Mouse (Mus musculus): ENCODE data around the gene Cnbd2. TPM values are rescaled to one million over a fixed set of nuclear protein-coding genes. Genes with fewer than 3 reads are reported as not detected.
"Not testable (repeated sequence)": the region's sequence is repeated elsewhere in the genome, so short reads cannot be mapped to it uniquely, and the experiment has no call there.

Gene Cnbd2
- polyA plus RNA-seq, 1 experiment from 2014 or later, result 4.4 TPM

GRCm38 (mm10) chr2:156396096-156396495 lies 84.0 kb downstream of the Cnbd2 start:
- no peak for ATAC-seq (ENCODE audit: low FRiP score, low read depth)
- 68% methylated on average over 2 of the region's 2 CpGs for WGBS
- H3K9ac ChIP-seq, result no peak overlapping the region
- H3K4me1 ChIP-seq, result peaks cover 10% of the 10 kb centered on the region
- no peaks in the 10 kb centered on the region for H3K36me3 ChIP-seq
- no peaks in the 10 kb centered on the region for H3K9me3 ChIP-seq
- H3K4me2 ChIP-seq (replicated peaks), result no peak overlapping the region
- H3K27me3 ChIP-seq, result no peaks in the 10 kb centered on the region
- H3K4me3 ChIP-seq, result no peak overlapping the region
- H3K27ac ChIP-seq, result no peak overlapping the region

DNA sequence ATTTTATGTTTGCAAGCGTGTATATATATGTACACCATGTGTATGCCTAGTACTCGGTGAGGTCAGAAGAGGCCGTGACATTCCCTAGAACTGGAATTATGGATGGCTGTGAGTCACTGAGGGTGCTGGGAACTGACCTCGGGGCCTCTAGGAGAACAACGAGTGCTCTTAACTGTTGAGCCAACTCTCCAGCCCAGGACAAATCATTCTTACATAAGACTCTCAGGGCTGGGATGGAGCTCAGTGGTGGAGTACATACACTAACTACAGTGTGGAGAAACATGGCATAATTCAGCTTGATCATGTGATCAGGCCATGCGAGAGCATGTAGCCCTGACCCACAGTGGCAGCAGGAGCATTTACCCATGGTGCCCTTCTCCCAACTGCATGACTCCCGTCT lies 85.9 kb downstream of the Cnbd2 start:
- no peak overlapping the region for H3K4me2 ChIP-seq (replicated peaks)
- H3K4me3 ChIP-seq, result no peak overlapping the region
- WGBS, result 92% methylated on average over 7 of the region's 7 CpGs
- peaks cover 14% of the 10 kb centered on the region for H3K4me1 ChIP-seq
- H3K27ac ChIP-seq, result no peak overlapping the region
- no peak overlapping the region for H3K9ac ChIP-seq
- no peaks in the 10 kb centered on the region for H3K36me3 ChIP-seq
- no peaks in the 10 kb centered on the region for H3K9me3 ChIP-seq
- no peaks in the 10 kb centered on the region for H3K27me3 ChIP-seq
- ATAC-seq (ENCODE audit: low FRiP score, low read depth), result no peak

DNA sequence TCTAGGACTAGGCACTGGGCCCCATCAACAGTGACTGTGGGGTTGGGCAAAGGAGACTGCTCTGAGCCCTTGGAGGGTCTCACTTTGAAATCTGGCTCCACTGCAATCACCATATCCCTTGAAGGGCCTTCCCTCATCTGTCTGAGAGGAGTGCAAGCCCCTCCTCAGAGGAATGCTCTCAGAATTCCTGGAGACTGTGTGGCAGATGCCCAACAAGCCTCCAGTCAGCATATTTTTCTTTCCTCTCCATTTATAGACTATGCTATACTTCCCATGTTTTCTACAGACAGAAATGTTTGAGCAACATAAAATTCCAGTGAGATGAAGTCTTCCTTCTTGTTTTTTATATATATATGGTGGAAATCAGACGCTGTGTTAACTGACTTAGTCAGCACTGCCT lies 87.4 kb downstream of the Cnbd2 start:
- no peak for ATAC-seq (ENCODE audit: low FRiP score, low read depth)
- H3K9me3 ChIP-seq, result no peaks in the 10 kb centered on the region
- no peak overlapping the region for H3K4me2 ChIP-seq (replicated peaks)
- H3K27ac ChIP-seq, result no peak overlapping the region
- H3K4me1 ChIP-seq, result peaks cover 8% of the 10 kb centered on the region
- no peak overlapping the region for H3K9ac ChIP-seq
- WGBS, result 92% methylated on average over 1 of the region's 1 CpGs
- H3K4me3 ChIP-seq, result no peak overlapping the region
- no peaks in the 10 kb centered on the region for H3K27me3 ChIP-seq
- H3K36me3 ChIP-seq, result no peaks in the 10 kb centered on the region

GRCm38 (mm10) chr2:156401331-156401730 lies 89.2 kb downstream of the Cnbd2 start:
- Histone ChIP-seq H3K27ac (no peak overlapping the region), H3K4me2 (replicated peaks) (peak overlapping the region; percentile 42)
- 9% methylated on average over 9 of the region's 9 CpGs for WGBS

DNA sequence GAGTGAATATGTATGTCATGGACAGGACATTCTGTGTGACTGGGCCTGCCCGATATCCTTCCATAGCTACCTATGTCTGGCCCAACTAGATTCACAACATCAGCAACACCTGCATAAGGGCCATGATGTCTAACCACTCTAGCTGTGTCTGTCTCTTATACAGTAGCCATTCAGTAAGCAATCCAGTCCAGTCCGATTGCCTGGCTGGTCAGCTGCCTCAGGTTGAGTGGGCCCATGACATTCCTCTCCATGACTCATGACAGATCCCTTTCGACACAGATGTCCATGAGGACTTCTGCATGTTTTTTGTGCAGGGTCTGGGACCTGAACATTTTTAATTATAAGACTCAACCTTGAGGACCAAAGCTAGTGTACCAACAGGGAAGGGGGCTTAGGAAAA lies 89.9 kb downstream of the Cnbd2 start:
- no peak overlapping the region for H3K9ac ChIP-seq
- H3K4me3 ChIP-seq, result no peak overlapping the region
- H3K4me2 ChIP-seq (replicated peaks), result no peak overlapping the region
- H3K27ac ChIP-seq, result no peak overlapping the region
- WGBS, result 92% methylated on average over 3 of the region's 3 CpGs
- no peaks in the 10 kb centered on the region for H3K9me3 ChIP-seq
- no peaks in the 10 kb centered on the region for H3K36me3 ChIP-seq
- H3K27me3 ChIP-seq, result no peaks in the 10 kb centered on the region
- peaks cover 16% of the 10 kb centered on the region for H3K4me1 ChIP-seq
- no peak for ATAC-seq (ENCODE audit: low FRiP score, low read depth)

More at GRCm38 (mm10) chr2:156401331-156401730, 89.2 kb downstream of the Cnbd2 start:
- peak; percentile 54; the same call in 1 of the 2 replicates for ATAC-seq (ENCODE audit: low FRiP score, low read depth)
- Histone ChIP-seq H3K9ac (no peak overlapping the region), H3K4me3 (no peak overlapping the region), H3K9me3 (no peaks in the 10 kb centered on the region), H3K4me1 (peaks cover 9% of the 10 kb centered on the region), H3K36me3 (no peaks in the 10 kb centered on the region), H3K27me3 (no peaks in the 10 kb centered on the region)

DNA sequence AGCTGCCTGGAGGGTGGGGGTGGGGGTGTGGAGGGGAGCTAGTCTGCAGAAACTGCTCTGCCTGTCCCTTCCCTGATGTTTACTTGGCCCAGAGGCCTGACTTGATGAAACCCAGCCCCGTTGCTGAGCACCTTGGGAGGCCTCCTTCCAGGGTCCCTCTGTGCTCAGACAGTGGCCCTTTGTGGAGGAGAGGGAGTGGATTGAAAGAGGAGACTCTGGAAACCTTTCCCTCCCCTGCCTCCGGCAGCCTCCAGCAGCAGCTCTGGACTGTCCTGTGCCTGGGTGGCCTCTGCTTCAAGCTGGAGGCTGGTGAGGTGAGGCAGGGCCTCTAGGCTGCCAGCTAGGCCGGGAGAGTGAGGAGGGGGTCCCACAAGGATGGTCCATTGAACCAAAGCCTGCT lies 94.9 kb downstream of the Cnbd2 start:
- Histone ChIP-seq H3K27ac (peak overlapping the region; percentile 79), H3K27me3 (no peaks in the 10 kb centered on the region), H3K9me3 (no peaks in the 10 kb centered on the region), H3K36me3 (no peaks in the 10 kb centered on the region), H3K4me1 (peaks cover 17% of the 10 kb centered on the region), H3K4me2 (replicated peaks) (0 out of 2 replicates have a peak overlapping the region, but pooled peaks have one; percentile 7), H3K4me3 (no peak overlapping the region), H3K9ac (peak overlapping the region; percentile 31; the same call in 1 of the 2 replicates)
- ATAC-seq (ENCODE audit: low FRiP score, low read depth), result peak; percentile 57; the same call in 1 of the 2 replicates
- WGBS, result 13% methylated on average over 3 of the region's 3 CpGs

GRCm38 (mm10) chr2:156408168-156408567 lies 96.1 kb downstream of the Cnbd2 start:
- WGBS, result 58% methylated on average over 8 of the region's 8 CpGs
- H3K4me3 ChIP-seq, result no peak overlapping the region
- H3K9ac ChIP-seq, result no peak overlapping the region
- no peaks in the 10 kb centered on the region for H3K36me3 ChIP-seq
- peaks cover 17% of the 10 kb centered on the region for H3K4me1 ChIP-seq
- no peaks in the 10 kb centered on the region for H3K27me3 ChIP-seq
- H3K4me2 ChIP-seq (replicated peaks), result no peak overlapping the region
- no peak overlapping the region for H3K27ac ChIP-seq
- no peak for ATAC-seq (ENCODE audit: low FRiP score, low read depth)
- no peaks in the 10 kb centered on the region for H3K9me3 ChIP-seq

GRCm38 (mm10) chr2:156411348-156411747 lies 99.2 kb downstream of the Cnbd2 start:
- WGBS, result 85% methylated on average over 5 of the region's 7 CpGs
- H3K9ac ChIP-seq; H3K36me3 ChIP-seq; H3K27ac ChIP-seq; ATAC-seq (ENCODE audit: low FRiP score, low read depth); H3K9me3 ChIP-seq; H3K4me2 ChIP-seq (replicated peaks); H3K4me3 ChIP-seq; H3K27me3 ChIP-seq: not testable (repeated sequence)
- peaks cover 17% of the 10 kb centered on the region for H3K4me1 ChIP-seq

DNA sequence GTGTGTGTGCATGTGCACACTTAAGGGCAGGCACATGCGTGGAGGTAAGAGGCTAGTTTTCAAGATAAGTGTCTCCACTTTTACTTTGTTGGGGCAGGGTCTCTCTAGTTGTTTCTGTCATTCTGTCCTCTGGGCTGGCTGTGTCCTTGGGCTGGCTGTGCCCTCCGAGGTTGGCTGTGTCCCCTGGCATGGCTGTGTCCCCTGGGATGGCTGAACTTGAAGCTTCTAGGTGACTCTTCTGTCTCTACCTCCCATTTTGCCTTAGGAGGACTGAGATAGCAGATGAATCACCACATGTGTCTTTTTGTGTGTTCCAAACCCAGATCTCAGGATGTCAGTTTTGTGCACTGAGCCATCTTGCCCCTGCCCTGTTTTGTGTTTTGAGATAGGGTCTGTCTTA lies 102.9 kb downstream of the Cnbd2 start:
- no peaks in the 10 kb centered on the region for H3K36me3 ChIP-seq
- H3K4me1 ChIP-seq, result peaks cover 3% of the 10 kb centered on the region
- no peak overlapping the region for H3K9ac ChIP-seq
- H3K27ac ChIP-seq, result no peak overlapping the region
- H3K9me3 ChIP-seq, result no peaks in the 10 kb centered on the region
- H3K27me3 ChIP-seq, result peaks cover 19% of the 10 kb centered on the region
- ATAC-seq (ENCODE audit: low FRiP score, low read depth), result no peak
- no peak overlapping the region for H3K4me3 ChIP-seq
- no peak overlapping the region for H3K4me2 ChIP-seq (replicated peaks)
- 61% methylated on average over 2 of the region's 2 CpGs for WGBS

DNA sequence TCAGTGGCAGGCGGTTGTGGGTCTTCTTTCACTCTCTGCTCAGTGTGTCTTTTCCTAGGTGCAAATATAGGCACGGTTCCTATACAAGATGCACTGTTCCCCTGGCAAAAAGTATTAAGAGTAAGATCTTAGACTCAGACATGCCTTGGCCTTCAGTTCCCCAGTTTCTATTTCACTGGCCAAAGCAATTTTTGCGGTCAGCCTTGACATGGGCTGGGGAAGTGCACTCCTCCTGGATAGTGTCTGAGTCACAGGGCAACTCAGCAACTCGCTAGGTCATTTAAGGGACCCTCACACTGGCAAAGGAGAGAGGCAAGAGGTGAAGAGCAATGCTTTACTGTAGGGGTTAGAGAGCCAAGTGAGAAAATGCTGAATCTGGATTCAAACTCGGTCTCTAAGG lies 103.6 kb downstream of the Cnbd2 start:
- Histone ChIP-seq H3K4me1 (peaks cover 10% of the 10 kb centered on the region), H3K27me3 (peaks cover 26% of the 10 kb centered on the region), H3K9me3 (no peaks in the 10 kb centered on the region), H3K27ac (no peak overlapping the region), H3K36me3 (no peaks in the 10 kb centered on the region), H3K9ac (no peak overlapping the region), H3K4me3 (no peak overlapping the region), H3K4me2 (replicated peaks) (no peak overlapping the region)
- 66% methylated on average over 5 of the region's 5 CpGs for WGBS
- ATAC-seq (ENCODE audit: low FRiP score, low read depth), result no peak

DNA sequence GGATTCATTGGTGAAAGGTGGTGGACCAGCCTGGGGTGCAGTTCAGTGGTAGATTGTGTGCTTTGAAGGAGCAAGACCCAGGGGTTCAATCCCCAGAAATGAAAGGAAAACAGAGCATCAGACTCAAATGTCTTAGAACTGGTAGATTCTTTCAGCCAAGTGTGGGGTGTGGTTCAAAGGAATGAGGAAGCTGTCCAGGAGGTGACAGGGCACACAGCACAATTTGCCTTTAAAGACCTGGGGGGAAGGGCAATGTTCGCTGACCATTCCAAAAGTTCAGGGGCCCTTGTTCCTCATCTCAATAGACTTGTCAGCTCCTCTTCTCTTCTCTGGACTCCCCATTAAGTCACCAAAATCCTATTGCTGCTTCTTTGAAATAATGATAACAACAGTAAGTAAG lies 105.1 kb downstream of the Cnbd2 start:
- Histone ChIP-seq H3K27ac (no peak overlapping the region), H3K36me3 (no peaks in the 10 kb centered on the region), H3K9me3 (no peaks in the 10 kb centered on the region), H3K4me1 (peaks cover 21% of the 10 kb centered on the region), H3K9ac (no peak overlapping the region), H3K4me2 (replicated peaks) (no peak overlapping the region), H3K27me3 (peaks cover 40% of the 10 kb centered on the region), H3K4me3 (no peak overlapping the region)
- ATAC-seq (ENCODE audit: low FRiP score, low read depth), result no peak
- 57% methylated on average over 1 of the region's 1 CpGs for WGBS

GRCm38 (mm10) chr2:156418467-156418866 lies 106.4 kb downstream of the Cnbd2 start:
- no peak for ATAC-seq (ENCODE audit: low FRiP score, low read depth)
- Histone ChIP-seq H3K9ac (no peak overlapping the region), H3K4me2 (replicated peaks) (no peak overlapping the region), H3K4me3 (no peak overlapping the region), H3K27me3 (peaks cover 52% of the 10 kb centered on the region), H3K27ac (no peak overlapping the region), H3K9me3 (no peaks in the 10 kb centered on the region), H3K4me1 (peaks cover 26% of the 10 kb centered on the region), H3K36me3 (no peaks in the 10 kb centered on the region)
- 83% methylated on average over 5 of the region's 5 CpGs for WGBS

GRCm38 (mm10) chr2:156420327-156420693 lies 108.2 kb downstream of the Cnbd2 start:
- H3K27ac ChIP-seq, result peak overlapping the region; percentile 55; the same call in 1 of the 2 replicates
- H3K9ac ChIP-seq, result peak overlapping the region; percentile 78
- H3K27me3 ChIP-seq, result peaks cover 70% of the 10 kb centered on the region
- no peaks in the 10 kb centered on the region for H3K36me3 ChIP-seq
- H3K4me1 ChIP-seq, result peaks cover 26% of the 10 kb centered on the region
- ATAC-seq (ENCODE audit: low FRiP score, low read depth), result 0 out of 2 replicates have a peak, but pooled peaks have one; percentile 7
- H3K4me2 ChIP-seq (replicated peaks), result peak overlapping the region; percentile 96
- H3K9me3 ChIP-seq, result no peaks in the 10 kb centered on the region
- whole genome bisulfite sequencing, result 7% methylated on average over 14 of the region's 14 CpGs
- H3K4me3 ChIP-seq, result peak overlapping the region; percentile 67
